Mouse (Mus musculus): Measurements from ENCODE around the gene Dock10. TPM values are rescaled to one million over a fixed set of nuclear protein-coding genes. Genes with fewer than 3 reads are reported as not detected.

The Dock10 gene
- polyA plus RNA-seq, 1 experiment from 2014 or later, result 5.5 TPM

- no peak for ATAC-seq (ENCODE audit: low FRiP score, low read depth)
- WGBS, result 93% methylated on average over 5 of the region's 5 CpGs
Observed at GRCm38 (mm10) chr1:80483419-80483818, 274.9 kb downstream of the Dock10 start.

GRCm38 (mm10) chr1:80474942-80475341 is 283.4 kb downstream of the Dock10 start:
- H3K4me2 ChIP-seq, result no peak overlapping the region
- H3K36me3 ChIP-seq, result no peaks in the 10 kb centered on the region
- H3K9me3 ChIP-seq, result no peaks in the 10 kb centered on the region
- no peak overlapping the region for H3K9ac ChIP-seq
- no peaks in the 10 kb centered on the region for H3K27me3 ChIP-seq
- H3K27ac ChIP-seq (replicated peaks), result no peak overlapping the region
- no peaks in the 10 kb centered on the region for H3K4me1 ChIP-seq (replicated peaks)
- H3K4me3 ChIP-seq, result no peak overlapping the region
- no peak for ATAC-seq (ENCODE audit: low FRiP score, low read depth)
- 75% methylated on average over 1 of the region's 1 CpGs for WGBS

More at GRCm38 (mm10) chr1:80483419-80483818, 274.9 kb downstream of the Dock10 start:
- H3K4me3 ChIP-seq, result no peak overlapping the region
- no peaks in the 10 kb centered on the region for H3K36me3 ChIP-seq
- H3K9me3 ChIP-seq, result no peaks in the 10 kb centered on the region
- no peak overlapping the region for H3K27ac ChIP-seq (replicated peaks)
- H3K27me3 ChIP-seq, result no peaks in the 10 kb centered on the region
- H3K9ac ChIP-seq, result no peak overlapping the region
- H3K4me2 ChIP-seq, result no peak overlapping the region
- H3K4me1 ChIP-seq (replicated peaks), result no peaks in the 10 kb centered on the region

DNA sequence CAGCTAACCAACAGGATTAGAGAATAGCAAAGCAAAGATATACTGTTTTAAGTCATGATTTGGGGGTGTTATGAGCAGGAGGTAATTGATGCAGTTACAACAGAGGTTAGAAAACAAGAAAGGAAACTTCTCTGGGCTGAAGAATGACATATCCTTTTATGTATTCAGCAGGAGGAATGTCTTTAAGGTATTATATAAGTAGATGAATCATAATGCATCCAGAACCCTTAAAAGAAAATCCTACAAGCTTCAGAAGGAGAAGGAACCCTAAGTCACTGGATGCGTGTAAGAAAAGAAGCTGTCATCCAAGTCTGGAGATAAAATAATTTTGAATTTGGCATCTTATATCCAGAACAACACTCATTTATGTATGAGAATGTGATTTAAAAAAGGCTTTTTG is 285.9 kb downstream of the Dock10 start:
- Histone ChIP-seq H3K4me1 (replicated peaks) (no peaks in the 10 kb centered on the region), H3K27ac (replicated peaks) (no peak overlapping the region), H3K4me2 (no peak overlapping the region), H3K4me3 (no peak overlapping the region), H3K9me3 (no peaks in the 10 kb centered on the region), H3K36me3 (no peaks in the 10 kb centered on the region), H3K9ac (no peak overlapping the region), H3K27me3 (no peaks in the 10 kb centered on the region)
- WGBS, result 98% methylated on average over 1 of the region's 1 CpGs
- no peak for ATAC-seq (ENCODE audit: low FRiP score, low read depth)

DNA sequence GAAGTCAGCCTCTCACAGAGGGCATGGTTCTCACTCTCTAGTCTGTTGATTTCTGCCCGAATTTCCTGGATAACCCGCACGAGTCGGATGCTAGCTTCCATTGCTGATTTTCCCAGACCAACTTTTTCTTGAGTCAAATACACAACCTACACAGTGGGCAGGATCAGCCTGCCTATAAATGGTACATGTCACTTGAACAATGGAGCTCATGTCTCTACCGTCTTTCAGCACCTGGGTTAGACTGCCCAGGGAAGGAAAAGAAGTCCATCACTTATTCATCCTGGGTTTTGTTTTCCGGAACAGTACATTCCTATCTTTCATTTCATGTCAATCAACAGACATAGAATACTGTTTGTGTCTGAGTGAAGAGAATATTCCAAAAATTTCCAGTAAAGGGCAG is 297.0 kb downstream of the Dock10 start, which contains the start of gene Gm45261:
Gene Gm45261 (minus strand): TSS at position 101 of the 400 bp plus-strand sequence.
- 86% methylated on average over 6 of the region's 6 CpGs for WGBS
- ATAC-seq (ENCODE audit: low FRiP score, low read depth), result no peak

GRCm38 (mm10) chr1:80459923-80460322 is 298.4 kb downstream of the Dock10 start:
- no peaks in the 10 kb centered on the region for H3K9me3 ChIP-seq
- H3K4me3 ChIP-seq, result no peak overlapping the region
- H3K36me3 ChIP-seq, result no peaks in the 10 kb centered on the region
- no peak overlapping the region for H3K27ac ChIP-seq (replicated peaks)
- H3K27me3 ChIP-seq, result no peaks in the 10 kb centered on the region
- no peak for ATAC-seq (ENCODE audit: low FRiP score, low read depth)
- no peak overlapping the region for H3K9ac ChIP-seq
- H3K4me1 ChIP-seq (replicated peaks), result no peaks in the 10 kb centered on the region
- H3K4me2 ChIP-seq, result no peak overlapping the region
- WGBS, result 77% methylated on average over 1 of the region's 1 CpGs

More for the DNA sequence above, 297.0 kb downstream of the Dock10 start, which contains the start of gene Gm45261:
- no peaks in the 10 kb centered on the region for H3K4me1 ChIP-seq (replicated peaks)
- H3K36me3 ChIP-seq, result no peaks in the 10 kb centered on the region
- H3K4me3 ChIP-seq, result no peak within 1 kb of the TSS
- no peak within 1 kb of the TSS for H3K4me2 ChIP-seq
- H3K9ac ChIP-seq, result no peak within 1 kb of the TSS
- no peak within 1 kb of the TSS for H3K27ac ChIP-seq (replicated peaks)
- no peaks in the 10 kb centered on the region for H3K9me3 ChIP-seq
- H3K27me3 ChIP-seq, result no peaks in the 10 kb centered on the region

DNA sequence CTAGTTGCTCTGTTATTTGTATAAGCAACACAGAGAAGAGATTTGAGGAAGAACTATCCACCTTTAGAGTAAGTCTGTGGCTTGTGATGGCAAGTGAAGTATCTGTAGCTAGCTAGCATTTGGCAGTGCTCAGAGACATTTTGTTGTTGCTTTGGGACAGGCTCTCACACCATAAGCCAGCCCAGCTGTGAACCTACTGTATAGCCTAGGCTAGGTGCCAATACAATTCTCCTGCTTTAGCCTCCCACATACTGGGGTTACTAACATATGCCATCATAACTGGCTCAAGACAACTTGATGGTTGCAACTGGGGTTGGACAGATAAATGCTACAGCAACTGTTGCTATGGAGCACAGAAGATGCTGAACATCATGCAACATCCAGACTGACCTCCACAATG is 298.9 kb downstream of the Dock10 start:
- Histone ChIP-seq H3K27me3 (no peaks in the 10 kb centered on the region), H3K4me3 (no peak overlapping the region), H3K4me1 (replicated peaks) (no peaks in the 10 kb centered on the region), H3K27ac (replicated peaks) (no peak overlapping the region), H3K4me2 (no peak overlapping the region), H3K9me3 (no peaks in the 10 kb centered on the region), H3K36me3 (no peaks in the 10 kb centered on the region), H3K9ac (no peak overlapping the region)
- ATAC-seq (ENCODE audit: low FRiP score, low read depth), result no peak

- H3K9me3 ChIP-seq, result no peaks in the 10 kb centered on the region
- no peak overlapping the region for H3K4me2 ChIP-seq
- no peaks in the 10 kb centered on the region for H3K4me1 ChIP-seq (replicated peaks)
- H3K27ac ChIP-seq (replicated peaks), result no peak overlapping the region
- H3K36me3 ChIP-seq, result no peaks in the 10 kb centered on the region
- H3K4me3 ChIP-seq, result no peak overlapping the region
- no peak for ATAC-seq (ENCODE audit: low FRiP score, low read depth)
- H3K9ac ChIP-seq, result no peak overlapping the region
- WGBS, result 90% methylated on average over 2 of the region's 2 CpGs
- no peaks in the 10 kb centered on the region for H3K27me3 ChIP-seq
Observed at GRCm38 (mm10) chr1:80453971-80454370, 304.4 kb downstream of the Dock10 start.

- Histone ChIP-seq H3K4me2 (no peak overlapping the region), H3K9ac (no peak overlapping the region), H3K4me3 (no peak overlapping the region), H3K4me1 (replicated peaks) (no peaks in the 10 kb centered on the region), H3K9me3 (no peaks in the 10 kb centered on the region), H3K27ac (replicated peaks) (no peak overlapping the region), H3K36me3 (no peaks in the 10 kb centered on the region), H3K27me3 (no peaks in the 10 kb centered on the region)
- ATAC-seq (ENCODE audit: low FRiP score, low read depth), result no peak
- 82% methylated on average over 1 of the region's 1 CpGs for WGBS
Observed at GRCm38 (mm10) chr1:80451914-80452549, 306.3 kb downstream of the Dock10 start.
